Mouse (Mus musculus): Measurements from ENCODE around the gene Mia2. TPM values are rescaled to one million over a fixed set of nuclear protein-coding genes. Genes with fewer than 3 reads are reported as not detected.

The Mia2 gene
- total RNA-seq, 4 experiments from 2014 or later, result 92.5 to 114 (median 104) TPM

GRCm38 (mm10) chr12:59104771-59105170, 9.2 kb downstream of the Mia2 start:
- no peak for DNase-seq (ENCODE audit: low spot score in 2 of 2)

- no peak for DNase-seq (ENCODE audit: low spot score in 2 of 2)
These were observed 10.3 kb downstream of the Mia2 start for GRCm38 (mm10) chr12:59105914-59106313.

- no peak for DNase-seq (ENCODE audit: low spot score in 2 of 2)
These were observed 10.9 kb downstream of the Mia2 start for GRCm38 (mm10) chr12:59106491-59106890.

DNA sequence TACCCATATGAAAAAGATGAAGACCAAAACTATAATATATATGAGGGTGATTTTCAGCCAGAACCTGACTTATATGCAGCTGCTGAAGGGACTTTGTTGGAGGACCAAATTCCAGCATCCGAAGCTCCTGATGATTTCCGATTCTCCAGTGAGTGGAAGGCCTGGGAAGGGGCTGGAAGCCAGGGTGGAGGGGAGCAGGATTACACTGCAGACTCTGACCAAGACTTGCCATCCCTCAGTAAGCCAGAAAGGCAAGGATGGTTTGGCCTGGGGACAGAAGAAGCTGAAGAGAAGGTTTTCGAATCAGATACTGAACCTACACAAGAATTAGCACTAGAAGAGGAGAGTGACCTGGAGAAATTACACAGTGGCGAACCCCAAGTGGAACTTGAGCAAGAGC, 12.3 kb downstream of the Mia2 start:
- DNase-seq (ENCODE audit: low spot score in 2 of 2), result no peak

GRCm38 (mm10) chr12:59117184-59117583, 21.6 kb downstream of the Mia2 start:
- no peak for DNase-seq (ENCODE audit: low spot score in 2 of 2)

GRCm38 (mm10) chr12:59125426-59125825, 29.8 kb downstream of the Mia2 start:
- no peak for DNase-seq (ENCODE audit: low spot score in 2 of 2)

DNA sequence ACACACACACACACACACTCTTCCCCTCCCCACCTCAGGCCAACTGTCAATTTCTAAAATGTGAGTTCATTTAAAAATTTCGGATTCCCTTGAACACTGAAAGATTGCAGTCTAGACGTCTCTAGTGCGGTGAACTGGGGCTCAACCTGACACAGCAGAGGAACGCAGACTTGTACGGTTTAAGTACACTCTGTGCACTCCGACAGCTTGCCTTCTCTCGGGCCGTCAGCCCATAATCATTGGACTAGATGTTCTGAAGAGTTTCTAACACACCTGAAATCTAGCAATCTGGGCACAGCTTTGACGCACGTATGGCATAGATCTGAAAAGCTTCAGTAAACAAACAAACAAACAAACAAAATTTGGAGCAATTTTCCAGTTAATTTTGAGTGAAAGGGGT, 32.9 kb downstream of the Mia2 start:
- DNase-seq (ENCODE audit: low spot score in 2 of 2), result no peak

GRCm38 (mm10) chr12:59129038-59129437, 33.4 kb downstream of the Mia2 start:
- DNase-seq (ENCODE audit: low spot score in 2 of 2), result no peak

DNA sequence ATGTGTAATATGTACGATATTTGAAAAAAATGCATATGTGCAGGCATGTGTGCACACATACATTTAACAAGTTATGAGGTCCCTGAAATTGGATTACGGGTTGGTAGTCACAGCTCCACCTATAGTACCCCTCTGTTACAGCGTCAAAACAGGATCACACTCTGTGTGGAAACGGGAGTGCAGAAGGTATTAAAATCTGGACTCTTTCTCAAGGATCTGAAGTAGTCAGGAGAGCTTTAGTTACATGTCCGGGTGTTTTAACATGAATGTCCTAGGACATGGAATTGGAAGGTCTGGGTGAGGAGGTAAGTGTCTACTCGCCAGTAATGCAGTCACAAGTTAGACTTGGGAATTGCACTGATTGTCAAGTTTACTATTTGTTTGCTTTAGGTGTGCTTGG, 34.0 kb downstream of the Mia2 start:
- peak; percentile 5 for DNase-seq (ENCODE audit: low spot score in 2 of 2)

GRCm38 (mm10) chr12:59130249-59130648, 34.6 kb downstream of the Mia2 start:
- peak in 1 of 2 experiments; percentile 4 for DNase-seq (ENCODE audit: low spot score in 2 of 2)

DNA sequence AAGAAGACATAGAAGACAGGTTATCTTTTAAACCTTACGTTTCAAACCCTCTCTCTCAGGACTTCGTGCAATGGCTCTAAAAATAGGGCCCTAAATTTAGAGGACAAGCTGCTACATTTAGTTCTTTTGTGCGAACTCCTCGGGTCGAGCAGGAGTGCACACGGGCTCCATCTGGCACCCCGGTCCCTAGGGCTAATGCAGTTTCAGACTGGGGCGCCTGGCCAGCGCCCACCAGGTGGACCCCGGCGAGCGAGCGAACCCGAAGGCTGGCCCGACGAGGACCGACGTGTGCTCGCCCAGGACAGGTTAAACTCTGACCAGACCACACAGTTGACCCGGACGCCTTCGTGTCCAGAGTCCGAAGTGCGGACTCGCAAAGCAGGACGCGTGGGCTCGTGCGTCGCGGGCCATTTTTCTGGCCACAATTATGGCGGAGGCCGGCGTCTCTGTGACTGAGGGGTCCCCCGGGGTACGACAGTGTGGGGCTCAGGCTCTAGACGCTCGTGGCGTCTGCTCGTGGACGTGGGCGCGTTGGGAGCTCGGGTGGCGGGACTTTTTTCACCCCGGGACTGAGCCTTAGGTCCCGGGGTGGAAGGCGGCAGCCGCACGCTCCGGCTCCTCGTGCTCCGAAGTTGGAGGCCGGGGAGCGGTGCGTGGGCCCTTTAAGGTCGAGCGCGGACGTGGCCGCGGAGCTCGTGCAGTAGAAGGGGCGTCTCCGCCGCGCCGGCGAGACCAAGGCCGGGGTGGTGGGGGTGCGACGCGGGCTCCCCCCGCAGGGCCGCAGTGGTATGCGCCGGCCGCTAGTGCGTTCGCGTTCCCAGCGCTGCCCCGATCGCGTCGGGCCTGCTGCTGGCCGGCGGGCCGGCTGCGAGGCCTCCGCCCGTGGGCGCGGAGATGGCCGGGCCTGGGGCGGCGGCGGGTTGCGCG, 35.3 kb downstream of the Mia2 start:
- peak; percentile 94 to 95 for DNase-seq (ENCODE audit: low spot score in 2 of 2)

DNA sequence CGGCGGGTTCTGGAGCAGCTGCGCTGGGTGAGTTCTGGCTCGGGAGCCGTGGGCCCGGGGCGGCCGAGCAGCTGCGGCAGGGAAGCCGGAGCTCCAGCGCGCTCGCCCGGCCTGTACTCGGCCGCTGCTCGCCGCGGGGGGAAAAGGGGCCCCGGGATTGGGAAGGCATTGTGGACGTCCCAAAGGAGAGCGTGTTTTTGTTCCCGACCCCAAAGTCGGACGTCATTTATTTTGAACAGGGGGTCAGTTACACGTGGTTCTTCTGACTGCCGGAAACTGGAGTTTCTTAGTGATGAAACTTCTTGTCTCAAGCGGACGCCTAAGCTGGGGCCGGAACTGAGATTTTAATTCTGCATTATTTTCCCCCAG, 36.0 kb downstream of the Mia2 start:
- no peak for DNase-seq (ENCODE audit: low spot score in 2 of 2)

GRCm38 (mm10) chr12:59132462-59132861, 36.9 kb downstream of the Mia2 start:
- no peak for DNase-seq (ENCODE audit: low spot score in 2 of 2)

DNA sequence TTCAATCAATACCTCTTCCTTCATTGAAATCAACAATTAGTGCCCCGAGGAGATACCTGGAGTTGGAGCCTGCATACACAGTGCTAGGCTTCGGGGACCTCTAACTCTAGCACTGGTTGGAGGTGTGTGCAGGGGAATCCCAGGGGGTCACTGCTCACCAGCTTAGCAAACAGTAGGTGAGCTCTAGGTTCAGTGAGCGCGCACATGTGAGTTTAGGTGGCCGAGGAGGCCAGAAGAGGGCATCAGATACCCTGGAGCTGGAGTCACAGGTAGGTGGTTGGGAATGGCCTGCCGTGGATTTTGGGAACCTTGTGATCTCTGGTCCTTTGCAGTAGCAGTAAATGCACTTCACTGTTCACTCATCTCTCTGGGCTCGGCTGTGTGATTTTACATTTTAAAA, 37.3 kb downstream of the Mia2 start:
- DNase-seq (ENCODE audit: low spot score in 2 of 2), result no peak

- DNase-seq (ENCODE audit: low spot score in 2 of 2), result no peak
These were observed 37.9 kb downstream of the Mia2 start for GRCm38 (mm10) chr12:59133437-59133999.

DNA sequence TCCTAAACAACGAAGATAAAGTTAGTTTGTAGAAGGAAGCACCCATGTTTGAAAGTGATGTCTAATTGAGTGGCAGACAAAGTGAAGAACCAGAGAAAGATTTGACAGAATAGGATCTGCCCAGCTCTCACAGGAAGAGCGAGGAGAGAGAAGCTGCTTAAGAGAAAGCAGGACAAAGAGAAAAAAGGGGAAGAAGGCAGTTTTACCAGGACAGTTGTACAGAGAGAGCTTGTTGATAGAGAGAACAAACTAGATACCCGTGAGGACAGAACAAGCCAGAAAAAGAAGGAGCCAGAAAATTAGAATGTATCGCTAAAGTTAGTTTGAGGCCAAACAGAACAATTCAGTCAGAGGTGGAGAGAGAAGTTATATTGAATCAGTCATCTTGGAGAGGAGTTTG, 39.5 kb downstream of the Mia2 start:
- DNase-seq (ENCODE audit: low spot score in 2 of 2), result no peak

GRCm38 (mm10) chr12:59135533-59136300, 40.1 kb downstream of the Mia2 start:
- no peak for DNase-seq (ENCODE audit: low spot score in 2 of 2)

- no peak for DNase-seq (ENCODE audit: low spot score in 2 of 2)
These were observed 41.4 kb downstream of the Mia2 start for GRCm38 (mm10) chr12:59137031-59137430.

- no peak for DNase-seq (ENCODE audit: low spot score in 2 of 2)
These were observed 43.8 kb downstream of the Mia2 start for GRCm38 (mm10) chr12:59139372-59139771.

- no peak for DNase-seq (ENCODE audit: low spot score in 2 of 2)
These were observed 49.5 kb downstream of the Mia2 start for GRCm38 (mm10) chr12:59145130-59145529.

DNA sequence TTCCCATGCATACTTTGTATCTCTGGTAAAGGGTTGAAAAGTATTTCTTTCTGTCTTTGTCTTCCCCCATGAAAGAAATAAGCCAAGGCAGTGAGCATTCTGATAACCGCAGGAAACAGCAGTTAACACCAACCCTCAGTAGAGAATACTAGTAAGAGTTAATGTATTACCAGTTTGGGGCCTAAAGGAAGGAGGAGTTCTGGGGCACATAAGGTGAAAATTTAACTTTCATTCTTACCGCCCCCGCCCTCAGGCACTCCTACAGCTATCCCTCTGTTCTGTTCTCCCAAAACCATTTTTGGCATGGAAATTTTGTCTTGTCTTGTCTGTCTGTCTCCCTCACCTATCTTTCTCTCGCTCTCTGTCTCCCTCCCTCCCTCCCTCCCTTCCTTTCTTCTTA, 54.1 kb downstream of the Mia2 start:
- DNase-seq (ENCODE audit: low spot score in 2 of 2), result no peak

DNA sequence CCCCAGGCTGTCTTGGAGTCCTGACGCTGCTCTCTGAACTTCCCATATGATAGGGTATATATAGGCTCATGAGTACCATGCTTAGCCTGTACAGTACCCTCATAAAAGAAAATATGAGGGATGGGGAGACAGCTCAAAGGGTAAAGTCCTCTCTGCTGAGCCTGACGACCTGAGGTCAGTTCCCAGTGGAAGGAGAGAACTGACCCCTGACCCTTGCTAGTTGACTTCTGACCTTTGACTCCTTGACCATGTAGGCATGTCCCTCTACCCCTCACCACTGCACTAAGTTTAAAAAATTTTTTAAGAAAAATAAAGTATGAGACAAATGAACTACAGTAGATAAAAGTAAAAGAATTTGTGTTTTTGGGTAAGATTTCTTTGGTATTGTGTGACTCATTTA, 65.5 kb downstream of the Mia2 start:
- DNase-seq (ENCODE audit: low spot score in 2 of 2), result no peak
